Mouse (Mus musculus): ENCODE data around the gene Olfr56.

DNA sequence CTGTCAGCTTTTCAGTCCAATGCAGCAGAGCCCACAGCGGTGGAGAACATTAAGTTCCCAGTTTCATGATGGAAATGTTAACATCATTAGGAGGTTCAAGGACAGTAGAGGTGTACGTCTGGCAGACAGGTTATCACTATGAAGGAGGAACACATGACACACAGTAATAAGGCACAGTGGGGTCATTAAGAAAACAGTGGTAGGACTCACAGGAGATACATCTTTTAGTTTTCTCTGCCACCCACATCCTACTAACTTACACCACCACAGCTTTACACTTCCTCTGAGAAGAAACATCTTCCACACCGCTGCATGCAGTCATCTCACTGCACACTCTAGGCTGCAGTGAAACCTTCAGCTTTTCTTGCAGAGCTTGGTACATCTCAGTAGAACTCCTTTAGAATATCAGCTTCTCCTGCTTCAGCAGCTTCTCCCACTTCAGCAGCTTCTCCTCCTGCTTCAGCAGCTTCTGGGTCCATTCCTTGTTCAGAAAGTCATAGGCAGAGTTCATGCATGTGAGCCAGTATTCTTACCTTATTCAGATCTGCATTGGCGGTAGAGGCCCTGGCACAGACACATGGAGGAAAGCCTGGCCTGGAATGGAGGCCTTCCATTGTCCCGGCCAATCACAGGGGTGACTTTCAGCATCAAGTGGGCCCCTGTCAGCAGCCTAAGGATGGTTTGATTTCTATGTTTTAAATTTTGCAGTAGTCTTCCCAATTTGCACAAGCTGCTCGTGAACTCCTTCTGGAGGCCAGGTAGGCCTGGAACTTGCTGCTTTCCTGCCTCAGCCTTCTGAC is 115.4 kb downstream of the Olfr56 start:
- TF ChIP-seq CTCF (IDR thresholded peaks at IDR 0.05) (no peak), EP300 (IDR thresholded peaks at IDR 0.05) (no peak)

Measured in lung, postnatal 0 days (tissue).